Mouse (Mus musculus) C2C12 (cell line): ENCODE measurements around the gene Ergic2. TPM values are rescaled to one million over a fixed set of nuclear protein-coding genes. Genes with fewer than 3 reads are reported as not detected.
"Not testable (repeated sequence)": the region's sequence is repeated elsewhere in the genome, so short reads cannot be mapped to it uniquely, and the experiment has no call there.

Source experiments
- H3K27me3 ChIP-seq: one replicate; pipeline ENCODE4 v1.6.1; 2011; ENCODE audit not compliant: control insufficient read depth, insufficient read depth, insufficient read length
- H3K36me3 ChIP-seq: one replicate; pipeline ENCODE4 v1.6.1; 2011; ENCODE audit not compliant: control insufficient read depth, insufficient read depth
- H3K4me3 ChIP-seq: one replicate; pipeline ENCODE4 v1.5.1; 2011; ENCODE audit warnings: mild to moderate bottlenecking, control low read depth; ENCODE audit not compliant: poor library complexity, insufficient read depth, severe bottlenecking
- H3K79me2 ChIP-seq: one replicate; pipeline ENCODE4 v1.6.1; 2011; ENCODE audit not compliant: control insufficient read depth, insufficient read depth
- H3K79me3 ChIP-seq: one replicate; pipeline ENCODE4 v1.6.1; 2011; ENCODE audit warnings: low read depth, control low read depth
- H3ac ChIP-seq: one replicate; pipeline ENCODE3; 2011; ENCODE audit warnings: low read depth; ENCODE audit not compliant: control insufficient read depth, insufficient read length
- CEBPB ChIP-seq: IDR thresholded peaks from one replicate; pipeline ENCODE4 v1.6.1; 2011; ENCODE audit warnings: low read depth, mild to moderate bottlenecking, control low read depth, moderate library complexity
- CTCF ChIP-seq: IDR thresholded peaks from one replicate; pipeline ENCODE4 v1.5.1; 2011; ENCODE audit not compliant: control insufficient read depth, insufficient read depth, insufficient read length
- FOSL1 ChIP-seq: IDR thresholded peaks from one replicate; pipeline ENCODE4 v1.8.0; 2011; ENCODE audit warnings: mild to moderate bottlenecking, low read length; ENCODE audit not compliant: poor library complexity, insufficient read depth, severe bottlenecking
- MAX ChIP-seq: IDR thresholded peaks from one replicate; pipeline ENCODE4 v1.6.1; 2011; ENCODE audit warnings: mild to moderate bottlenecking, control low read depth
- MYOD1 ChIP-seq: IDR thresholded peaks from one replicate; pipeline ENCODE4 v1.6.1; 2011; ENCODE audit warnings: low read depth; ENCODE audit not compliant: control insufficient read depth, insufficient read length
- MYOG ChIP-seq: IDR thresholded peaks from one replicate; pipeline ENCODE4 v1.6.1; 2011; ENCODE audit not compliant: control insufficient read depth, insufficient read length; ENCODE audit errors: extremely low read depth
- USF1 ChIP-seq: IDR thresholded peaks from one replicate; pipeline ENCODE4 v1.6.1; 2011; ENCODE audit warnings: low read depth, mild to moderate bottlenecking, control low read depth, moderate library complexity
- polyA plus RNA-seq: library from polyadenylated mRNA; unstranded; fragments of >200 nt; fragmentation: generic; extraction: Trizol; gene quantifications from one replicate; pipeline ENCODE4 v1.2.1, GENCODE M21; 2012; ENCODE audit warnings: missing spikeins

Ergic2 gene
- polyA plus RNA-seq, 1 experiment = 49.4 TPM

DNA sequence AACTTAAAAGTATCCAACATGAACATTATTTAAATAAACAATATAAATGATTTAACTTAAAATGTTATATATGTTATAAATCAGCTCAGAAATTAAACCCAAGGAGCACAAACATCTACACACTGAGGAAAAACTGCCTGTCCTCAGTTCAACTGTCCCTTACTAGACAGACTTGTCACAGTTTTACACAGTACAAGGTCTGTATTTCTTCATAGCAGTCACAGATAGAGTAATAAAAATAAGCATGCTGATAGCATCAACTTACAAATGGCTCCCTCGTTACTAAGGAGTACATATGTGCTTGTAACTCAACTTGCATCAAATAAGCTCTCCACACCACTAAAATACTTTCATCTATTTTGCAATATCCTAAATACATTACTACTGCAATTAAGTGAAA is 7.0 kb downstream of the Ergic2 start:
- peaks cover 54% of the 10 kb centered on the region for H3K79me2 ChIP-seq
- H3K79me3 ChIP-seq = peaks cover 35% of the 10 kb centered on the region
- H3K27me3 ChIP-seq = no peaks in the 10 kb centered on the region
- no peak overlapping the region for H3ac ChIP-seq
- TF ChIP-seq MYOD1 = no peak
- no peak for TF ChIP-seq USF1
- no peak for TF ChIP-seq MAX
- TF ChIP-seq CTCF = no peak
- TF ChIP-seq CEBPB = no peak
- no peak for TF ChIP-seq FOSL1
- TF ChIP-seq MYOG = no peak
- H3K4me3 ChIP-seq = no peak overlapping the region
- peaks cover 57% of the 10 kb centered on the region for H3K36me3 ChIP-seq

DNA sequence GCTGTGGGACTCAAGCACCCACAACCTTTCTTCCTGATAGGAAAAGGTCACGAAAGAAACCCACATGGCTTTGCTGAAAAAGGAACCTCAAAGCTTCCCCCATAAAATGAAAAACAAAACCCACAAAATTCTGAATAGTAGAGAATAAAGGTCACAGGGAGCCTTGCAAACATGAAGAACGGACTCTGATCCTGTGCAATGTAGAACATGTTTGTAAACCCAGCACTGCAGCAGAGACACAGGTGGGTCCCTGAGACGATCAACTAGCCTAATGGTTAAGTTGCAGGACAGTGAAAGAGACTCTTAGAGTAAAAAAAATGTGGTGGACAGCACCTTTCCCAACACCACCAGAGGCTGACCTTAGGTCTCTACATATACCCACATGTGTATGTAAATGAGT is 12.4 kb downstream of the Ergic2 start:
- Histone ChIP-seq H3K4me3 (no peak overlapping the region), H3K27me3 (no peaks in the 10 kb centered on the region), H3K36me3 (peaks cover 95% of the 10 kb centered on the region), H3K79me2 (no peaks in the 10 kb centered on the region), H3ac (no peak overlapping the region), H3K79me3 (no peaks in the 10 kb centered on the region)
- TF ChIP-seq MYOD1 (no peak), MAX (no peak), CTCF (no peak), CEBPB (no peak), FOSL1 (no peak), MYOG (no peak), USF1 (no peak)

DNA sequence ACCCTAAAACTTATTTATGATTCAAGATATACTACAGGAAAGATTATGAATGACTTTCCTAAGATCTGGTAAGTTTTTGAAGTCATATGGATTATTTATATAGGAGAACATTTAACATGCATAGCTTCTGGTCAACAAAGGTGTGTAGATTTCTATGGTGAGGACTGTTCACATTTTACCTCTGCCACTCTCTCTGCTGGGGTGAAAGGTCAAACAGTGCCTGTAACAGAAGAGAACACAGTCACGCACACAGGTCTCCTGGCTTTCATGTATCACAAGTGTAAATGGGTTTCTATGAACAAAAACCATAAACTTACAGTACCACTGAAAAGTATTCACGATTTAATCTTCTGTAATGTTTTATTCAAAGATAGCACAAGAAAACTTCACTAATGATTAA is 13.0 kb downstream of the Ergic2 start:
- H3K27me3 ChIP-seq = no peaks in the 10 kb centered on the region
- H3ac ChIP-seq = no peak overlapping the region
- TF ChIP-seq CTCF (no peak), CEBPB (no peak), MYOG (no peak), MAX (no peak), FOSL1 (no peak), USF1 (no peak), MYOD1 (no peak)
- H3K4me3 ChIP-seq = no peak overlapping the region
- no peaks in the 10 kb centered on the region for H3K79me2 ChIP-seq
- no peaks in the 10 kb centered on the region for H3K79me3 ChIP-seq
- H3K36me3 ChIP-seq = peaks cover 95% of the 10 kb centered on the region

DNA sequence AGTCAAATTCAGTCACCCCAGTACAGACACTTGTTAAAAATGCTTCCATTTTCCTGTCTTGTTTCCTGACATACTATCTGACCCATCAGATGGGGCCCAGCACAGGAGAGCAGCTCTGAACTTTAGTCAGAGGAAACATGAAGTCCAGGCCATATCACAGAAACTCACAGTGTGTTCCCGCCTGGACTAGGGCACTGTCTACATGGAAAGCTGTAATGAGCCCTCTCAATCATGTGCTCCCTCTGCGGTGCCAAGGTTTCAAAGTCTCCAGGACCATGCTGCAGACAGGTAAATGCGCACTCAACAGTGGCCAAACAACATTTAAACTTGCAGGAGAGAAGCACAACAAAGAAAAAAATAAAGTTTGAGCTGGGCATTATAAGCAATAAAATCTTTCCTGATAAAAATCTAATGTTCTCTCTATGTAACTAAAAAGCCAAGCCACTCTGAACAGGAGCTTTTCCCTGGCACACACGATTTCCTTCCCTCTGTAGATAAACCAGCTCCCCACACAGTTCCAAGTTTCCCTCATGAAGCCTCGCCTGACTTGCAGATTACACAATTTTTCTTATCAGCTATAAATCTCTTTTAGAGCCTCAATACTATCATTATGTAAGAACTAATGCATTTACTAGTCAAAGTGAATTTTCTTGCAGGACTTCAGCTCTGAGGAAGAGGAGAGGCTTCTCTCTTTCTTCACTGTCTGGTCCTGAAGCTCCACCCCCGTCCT is 18.0 kb downstream of the Ergic2 start:
- H3K36me3 ChIP-seq = peaks cover 91% of the 10 kb centered on the region
- H3K27me3 ChIP-seq = no peaks in the 10 kb centered on the region
- no peak overlapping the region for H3K4me3 ChIP-seq
- H3K79me2 ChIP-seq = no peaks in the 10 kb centered on the region
- H3ac ChIP-seq = no peak overlapping the region
- TF ChIP-seq MYOD1 (no peak), MAX (no peak), CTCF (no peak), CEBPB (no peak), USF1 (no peak), FOSL1 (no peak), MYOG (no peak)
- no peaks in the 10 kb centered on the region for H3K79me3 ChIP-seq

DNA sequence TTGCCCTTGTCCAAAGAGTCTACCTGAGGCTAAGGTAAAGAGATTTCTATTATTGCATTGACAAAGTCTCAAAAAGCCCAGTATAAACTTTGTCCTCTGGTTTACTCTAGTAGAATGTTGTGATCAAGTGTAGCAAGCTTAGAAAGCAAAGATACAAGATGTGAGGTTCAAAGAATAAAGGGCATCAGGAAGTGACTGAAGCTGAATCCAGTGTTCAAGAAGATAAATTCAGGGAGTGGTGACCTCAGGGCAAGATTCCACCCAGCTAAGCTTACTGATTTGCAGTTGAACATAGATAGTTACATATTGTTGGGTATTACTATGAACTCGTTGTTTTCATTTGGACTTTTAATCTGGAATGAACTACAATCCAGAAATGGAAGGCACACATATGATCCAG is 26.5 kb downstream of the Ergic2 start:
- H3K4me3 ChIP-seq = no peak overlapping the region
- H3K79me3 ChIP-seq = no peaks in the 10 kb centered on the region
- no peak for TF ChIP-seq MYOG
- no peak for TF ChIP-seq FOSL1
- H3K36me3 ChIP-seq = peaks cover 96% of the 10 kb centered on the region
- no peaks in the 10 kb centered on the region for H3K27me3 ChIP-seq
- no peak overlapping the region for H3ac ChIP-seq
- no peaks in the 10 kb centered on the region for H3K79me2 ChIP-seq

DNA sequence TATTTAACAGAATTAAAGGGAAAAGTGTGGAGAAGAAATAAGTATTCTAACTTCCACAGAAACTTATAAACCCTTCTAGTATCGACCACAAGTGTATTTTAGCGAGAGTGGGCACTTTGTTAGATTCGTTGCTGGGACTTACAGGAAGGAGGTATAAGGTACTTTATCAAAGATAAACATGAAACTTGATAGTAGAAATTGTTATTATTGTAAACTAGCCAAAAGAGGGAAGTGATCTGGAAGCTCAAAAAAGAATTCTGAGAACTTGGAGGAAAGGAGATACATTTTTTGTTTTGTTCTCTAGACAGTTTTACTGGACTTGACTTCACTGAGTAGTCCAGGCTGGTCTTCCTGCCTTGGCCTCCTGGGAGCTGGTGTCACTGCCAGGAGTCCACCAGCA is 39.3 kb downstream of the Ergic2 start:
- Histone ChIP-seq H3K27me3 (no peaks in the 10 kb centered on the region), H3K36me3 (no peaks in the 10 kb centered on the region), H3K79me3 (no peaks in the 10 kb centered on the region), H3ac (no peak overlapping the region), H3K79me2 (no peaks in the 10 kb centered on the region), H3K4me3 (no peak overlapping the region)
- TF ChIP-seq MYOG = no peak
- TF ChIP-seq CEBPB = no peak
- TF ChIP-seq FOSL1 = no peak
- no peak for TF ChIP-seq MAX
- TF ChIP-seq CTCF = no peak
- no peak for TF ChIP-seq MYOD1
- no peak for TF ChIP-seq USF1

DNA sequence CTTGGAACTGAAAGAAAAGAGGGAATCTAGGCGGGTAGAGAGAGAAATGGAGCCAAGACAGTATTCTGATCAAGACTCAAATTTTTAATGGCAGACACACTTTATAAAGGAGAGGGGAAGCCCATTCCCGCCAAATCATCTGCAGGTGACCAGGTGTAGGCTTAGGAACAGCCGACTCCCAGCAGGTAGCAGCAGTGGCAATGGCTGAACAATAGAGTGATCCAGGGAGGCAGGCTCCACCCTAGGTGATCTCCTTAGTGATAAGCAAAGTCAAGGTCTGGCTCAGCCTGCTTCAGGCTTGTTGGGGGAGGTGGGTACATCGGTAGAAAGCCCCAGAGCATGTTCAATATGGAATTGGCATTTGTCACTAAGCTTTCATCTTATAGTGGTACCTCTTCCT is 59.9 kb downstream of the Ergic2 start:
- H3K79me3 ChIP-seq, H3K36me3 ChIP-seq, H3K27me3 ChIP-seq, H3ac ChIP-seq, H3K79me2 ChIP-seq, H3K4me3 ChIP-seq: not testable (repeated sequence)
